Mouse (Mus musculus) olfactory bulb, adult 2 months (tissue): ENCODE measurements around the gene Gda.

Experiments used
- CTCF ChIP-seq: fragments of 200-500 bp; IDR thresholded peaks from 2 replicates; pipeline ENCODE4 v1.5.1; 2012; ENCODE audit warnings: low read depth, mild to moderate bottlenecking, low read length, moderate library complexity; ENCODE audit not compliant: insufficient read depth
- POLR2A ChIP-seq: fragments of 200-500 bp; IDR thresholded peaks from 2 replicates; pipeline ENCODE4 v1.6.1; 2012; ENCODE audit warnings: mild to moderate bottlenecking, low read depth, low read length, moderate library complexity; ENCODE audit not compliant: insufficient read depth

- TF ChIP-seq CTCF (no peak), POLR2A (no peak)
Observed at GRCm38 (mm10) chr19:21409178-21409577, 64.1 kb downstream of the Gda start.
